ENCODE assay signal across 10 mouse cellular contexts in the genomic region with DNA sequence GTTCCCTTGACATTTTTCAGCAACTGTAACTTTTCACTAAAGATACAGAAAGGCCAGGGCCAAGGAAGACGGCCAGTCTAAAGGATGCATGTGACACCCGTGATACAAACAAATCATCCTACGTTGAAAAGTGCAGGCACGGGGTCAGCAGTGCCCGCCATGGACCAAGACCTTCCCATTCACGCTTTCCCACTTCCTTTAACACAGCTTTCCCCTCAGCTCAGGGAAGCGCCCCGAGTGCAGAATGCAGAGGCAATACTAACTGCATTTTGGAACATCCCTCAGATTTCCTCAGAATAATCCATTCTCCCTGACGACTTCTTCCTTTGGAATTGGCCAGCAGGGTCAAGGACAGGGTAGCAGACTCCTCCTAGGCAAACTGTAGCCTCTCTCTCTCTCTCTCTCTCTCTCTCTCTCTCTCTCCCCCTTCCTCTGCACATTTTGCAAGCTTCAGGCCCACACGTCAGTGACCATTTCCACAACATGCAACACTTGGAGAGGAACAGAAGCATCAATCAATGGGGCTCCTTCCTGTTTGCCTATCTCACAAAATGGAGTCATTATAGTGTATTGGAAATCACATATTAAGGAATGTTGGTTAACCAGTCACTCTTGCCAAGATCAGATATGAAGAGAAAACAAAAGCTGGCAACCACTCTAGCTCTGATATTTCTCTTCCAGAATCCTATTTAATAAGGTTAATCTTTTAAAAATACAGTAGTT. TPM values are rescaled to one million over a fixed set of nuclear protein-coding genes. Genes with fewer than 3 reads are reported as not detected.
DNase-seq lines count a peak whose midpoint lies in the region; ATAC-seq and TF ChIP-seq lines count a peak whose summit lies in the region.
"Had no signal": no experiment of that assay in that cellular context is flagged by ENCODE, and none has a peak within 500 bp of the region (broad histone marks: within the 10 kb centered on the region; RNA-seq: fewer than 3 reads in every experiment).

No protein-coding gene starts in this region.

- in situ Hi-C loops in CH12.LX (cut with MboI; ENCODE audit: low pct_ligation_motif_present, low pct_unique_long_range_greater_than_20kb, low sequenced_read_pairs) = no loop called here

- TF ChIP-seq EP300 in CH12.LX (IDR thresholded peaks at IDR 0.05; ENCODE audit: low read length) = no peak

- no peaks in the 10 kb centered on the region for H3K36me3 ChIP-seq in heart, embryonic 14.5 days (ENCODE audit: control insufficient read depth, insufficient read depth, low read length)
- peaks cover 0 to 16% of the 10 kb centered on the region in 2 experiments for H3K36me3 ChIP-seq in CH12.LX (replicated peaks in 1 of 2; ENCODE audit: control insufficient read depth in 1 of 2, insufficient read depth in 1 of 2, low read length in 1 of 2)
- H3K36me3 ChIP-seq in embryonic facial prominence, embryonic 15.5 days = no peaks in the 10 kb centered on the region
- H3K36me3 ChIP-seq in lung, embryonic 15.5 days = no peaks in the 10 kb centered on the region
- H3K36me3 ChIP-seq: neural tube, embryonic 12.5 days had no signal

- no peak for DNase-seq in heart, postnatal 4 days
- DNase-seq in CH12.LX (ENCODE audit: extremely low read depth) = no peak
- DNase-seq in thymus, postnatal 4 days = no peak
- no peak for DNase-seq in thymus, postnatal 36 days
- DNase-seq in urinary bladder, adult 18-20 months (ENCODE audit: low spot score in 2 of 2) = no peak
- DNase-seq: thymus, adult 2 months had no signal

- 56% methylated on average over 10 of the region's 10 CpGs for WGBS in heart, embryonic 14.5 days
- WGBS in embryonic facial prominence, embryonic 15.5 days = 65% methylated on average over 10 of the region's 10 CpGs
- WGBS in lung, embryonic 15.5 days = 24% methylated on average over 10 of the region's 10 CpGs

- no peaks in the 10 kb centered on the region for H3K9me3 ChIP-seq in heart, embryonic 14.5 days (ENCODE audit: control insufficient read depth, low read length)
- no peaks in the 10 kb centered on the region for H3K9me3 ChIP-seq in CH12.LX (replicated peaks; ENCODE audit: low read length)
- H3K9me3 ChIP-seq in embryonic facial prominence, embryonic 15.5 days (replicated peaks) = no peaks in the 10 kb centered on the region
- no peaks in the 10 kb centered on the region for H3K9me3 ChIP-seq in lung, embryonic 15.5 days
- H3K9me3 ChIP-seq: neural tube, embryonic 12.5 days had no signal

- dilution Hi-C loops in CH12.LX (cut with MboI; ENCODE audit: extremely low pct_ligation_motif_present, extremely low pct_unique_long_range_greater_than_20kb, low sequenced_read_pairs) = no loop called here

- H3K9ac ChIP-seq in heart, embryonic 14.5 days (ENCODE audit: low read length) = peak overlapping the region; percentile 52
- H3K9ac ChIP-seq in CH12.LX (ENCODE audit: insufficient read depth, low read depth) = peak overlapping the region; percentile 63
- H3K9ac ChIP-seq in embryonic facial prominence, embryonic 15.5 days = no peak overlapping the region
- 0 out of 2 replicates have a peak overlapping the region, but pooled peaks have one; percentile 22 for H3K9ac ChIP-seq in lung, embryonic 15.5 days
- H3K9ac ChIP-seq: neural tube, embryonic 12.5 days had no signal

- peak overlapping the region in 1 of 2 experiments; percentile 9; a peak in 1 of 4 replicates for H3K4me3 ChIP-seq in heart, embryonic 14.5 days (ENCODE audit: control insufficient read depth in 1 of 2, insufficient read depth in 1 of 2, low read depth in 1 of 2, low read length in 2 of 2)
- H3K4me3 ChIP-seq in CH12.LX (replicated peaks in 1 of 3; ENCODE audit: low read depth in 2 of 3, low read length in 2 of 3, poor library complexity in 1 of 3) = peak overlapping the region; percentile 2 to 92 (median 21)
- no peak overlapping the region for H3K4me3 ChIP-seq in embryonic facial prominence, embryonic 15.5 days (replicated peaks)
- H3K4me3 ChIP-seq in lung, embryonic 15.5 days = peak overlapping the region; percentile 1; the same call in 1 of the 2 replicates
- H3K4me3 ChIP-seq: neural tube, embryonic 12.5 days had no signal

- H3K4me1 ChIP-seq in heart, embryonic 14.5 days (ENCODE audit: control insufficient read depth in 2 of 2, insufficient read depth in 2 of 2, low read length in 2 of 2) = peaks cover 18 to 63% of the 10 kb centered on the region in 2 experiments
- peaks cover 30 to 52% of the 10 kb centered on the region in 2 experiments for H3K4me1 ChIP-seq in CH12.LX (ENCODE audit: control insufficient read depth in 1 of 2, insufficient read depth in 2 of 2)
- H3K4me1 ChIP-seq in embryonic facial prominence, embryonic 15.5 days = peaks cover 58% of the 10 kb centered on the region
- H3K4me1 ChIP-seq in lung, embryonic 15.5 days = peaks cover 67% of the 10 kb centered on the region

- peak; percentile 0; the same call in 1 of the 2 replicates for TF ChIP-seq POLR2A in CH12.LX (IDR thresholded peaks at IDR 0.05; ENCODE audit: low read depth, low read length)

- no peak for TF ChIP-seq RAD21 in CH12.LX (IDR thresholded peaks at IDR 0.05; ENCODE audit: low read depth, low read length)

- TF ChIP-seq CTCF in CH12.LX (conservative IDR thresholded peaks at IDR 0.05 in 1 of 2, IDR thresholded peaks at IDR 0.05 in 1 of 2; ENCODE audit: low read depth in 2 of 2, low read length in 2 of 2) = no peak

- H3K27me3 ChIP-seq in heart, embryonic 14.5 days (ENCODE audit: control insufficient read depth, insufficient read depth, low read length) = no peaks in the 10 kb centered on the region
- H3K27me3 ChIP-seq in CH12.LX (replicated peaks) = no peaks in the 10 kb centered on the region
- no peaks in the 10 kb centered on the region for H3K27me3 ChIP-seq in embryonic facial prominence, embryonic 15.5 days
- no peaks in the 10 kb centered on the region for H3K27me3 ChIP-seq in lung, embryonic 15.5 days
- H3K27me3 ChIP-seq: neural tube, embryonic 12.5 days had no signal

- H3K79me2 ChIP-seq in CH12.LX (replicated peaks; ENCODE audit: control insufficient read depth, extremely low read depth, insufficient read depth, poor library complexity, severe bottlenecking) = peaks cover 72% of the 10 kb centered on the region

- ATAC-seq in heart, embryonic 14.5 days (ENCODE audit: insufficient number of reproducible peaks, insufficient read depth, low FRiP score, low read depth) = no peak
- ATAC-seq in embryonic facial prominence, embryonic 15.5 days (ENCODE audit: insufficient number of reproducible peaks, low FRiP score, low TSS enrichment, low read depth) = no peak
- ATAC-seq in lung, embryonic 15.5 days (ENCODE audit: borderline replicate concordance, extremely low read depth, low FRiP score, low TSS enrichment) = no peak

- H3K27ac ChIP-seq in heart, embryonic 14.5 days (replicated peaks in 1 of 2; ENCODE audit: control insufficient read depth in 1 of 2, insufficient read depth in 1 of 2, low read depth in 2 of 2, low read length in 2 of 2) = peak overlapping the region; percentile 15 to 53; a peak in 3 of 4 replicates
- peak overlapping the region; percentile 84 for H3K27ac ChIP-seq in CH12.LX (ENCODE audit: insufficient read depth, low read depth)
- H3K27ac ChIP-seq in embryonic facial prominence, embryonic 15.5 days (replicated peaks) = peak overlapping the region; percentile 29
- peak overlapping the region; percentile 82 for H3K27ac ChIP-seq in lung, embryonic 15.5 days
- H3K27ac ChIP-seq: neural tube, embryonic 12.5 days had no signal

- H3K4me2 ChIP-seq in heart, embryonic 14.5 days (ENCODE audit: low read length) = peak overlapping the region; percentile 54
- peak overlapping the region; percentile 90 for H3K4me2 ChIP-seq in CH12.LX (ENCODE audit: insufficient read depth, low read depth, poor library complexity, severe bottlenecking)
- H3K4me2 ChIP-seq in embryonic facial prominence, embryonic 15.5 days (replicated peaks) = 0 out of 2 replicates have a peak overlapping the region, but pooled peaks have one; percentile 6
- H3K4me2 ChIP-seq in lung, embryonic 15.5 days = peak overlapping the region; percentile 72
- H3K4me2 ChIP-seq: neural tube, embryonic 12.5 days had no signal

TF ChIP-seq in CH12.LX, 34 proteins besides CTCF, POLR2A, EP300 and RAD21:
- TF ChIP-seq CHD1 (IDR thresholded peaks at IDR 0.05; ENCODE audit: low read depth, low read length) (no peak), SIN3A (IDR thresholded peaks at IDR 0.05; ENCODE audit: low read length) (peak; percentile 35; the same call in 1 of the 2 replicates), ETS1 (conservative IDR thresholded peaks at IDR 0.05; ENCODE audit: low read depth, low read length) (0 out of 2 replicates have a peak, but pooled peaks have one; percentile 17), ZMIZ1 (IDR thresholded peaks at IDR 0.05; ENCODE audit: low read depth, low read length) (peak; percentile 22; the same call in 1 of the 2 replicates), SMC3 (IDR thresholded peaks at IDR 0.05; ENCODE audit: low read depth, low read length) (peak; percentile 9; the same call in 1 of the 2 replicates), NELFE (IDR thresholded peaks at IDR 0.05; ENCODE audit: low read depth, low read length) (peak; percentile 6; the same call in 1 of the 2 replicates), ZKSCAN1 (IDR thresholded peaks at IDR 0.05; ENCODE audit: borderline replicate concordance, low read depth, low read length) (no peak), BHLHE40 (IDR thresholded peaks at IDR 0.05; ENCODE audit: low read depth, low read length) (peak; percentile 53)
TF ChIP-seq in CH12.LX: peak in this region for 6.

RNA-seq across cellular contexts. Expression of a gene that starts 3.7 kb away (rescaled TPM):
- polyA plus RNA-seq in heart, embryonic 14.5 days (2014; fragmentation: Nextera tagmentation; extraction: Ambion mirVana) = 15.3 and 15.7 TPM in 2 replicates
- total RNA-seq in heart, postnatal 4 days (2021) = 10 to 100 TPM; 29.9 to 33.8 TPM
- 37.9 and 48.7 TPM in 2 replicates for total RNA-seq in CH12.LX (2012; rRNA removed)
- 7.7 and 10.7 TPM in 2 replicates for total RNA-seq in CH12.LX (2014; rRNA removed)
- 13.4 and 14.7 TPM in 2 replicates for polyA plus RNA-seq in CH12.LX (2012; ENCODE audit: insufficient read length, low read depth)
- polyA plus RNA-seq in embryonic facial prominence, embryonic 15.5 days (2015; fragmentation: Nextera tagmentation; extraction: Ambion mirVana) = 16.3 and 18.0 TPM in 2 replicates
- polyA plus RNA-seq in lung, embryonic 15.5 days (2015; fragmentation: Nextera tagmentation; extraction: Ambion mirVana) = 27.5 and 28.6 TPM in 2 replicates

Comparison
In these comparisons a context has a peak if more than half of its experiments do, and no peak if none do; other contexts are left out.
1. H3K27ac ChIP-seq: peak in every context shown above with its lines; median percentile 84 in CH12.LX; 82 in lung, embryonic 15.5 days; 34 in heart, embryonic 14.5 days; 29 in embryonic facial prominence, embryonic 15.5 days.
2. H3K4me2 ChIP-seq: peak in every context shown above with its lines; median percentile 90 in CH12.LX; 72 in lung, embryonic 15.5 days; 54 in heart, embryonic 14.5 days; 6 in embryonic facial prominence, embryonic 15.5 days.